Mouse (Mus musculus): ENCODE measurements around the gene Gatad2a.
"Not testable (repeated sequence)": the region's sequence is repeated elsewhere in the genome, so short reads cannot be mapped to it uniquely, and the experiment has no call there.

Gatad2a gene

DNA sequence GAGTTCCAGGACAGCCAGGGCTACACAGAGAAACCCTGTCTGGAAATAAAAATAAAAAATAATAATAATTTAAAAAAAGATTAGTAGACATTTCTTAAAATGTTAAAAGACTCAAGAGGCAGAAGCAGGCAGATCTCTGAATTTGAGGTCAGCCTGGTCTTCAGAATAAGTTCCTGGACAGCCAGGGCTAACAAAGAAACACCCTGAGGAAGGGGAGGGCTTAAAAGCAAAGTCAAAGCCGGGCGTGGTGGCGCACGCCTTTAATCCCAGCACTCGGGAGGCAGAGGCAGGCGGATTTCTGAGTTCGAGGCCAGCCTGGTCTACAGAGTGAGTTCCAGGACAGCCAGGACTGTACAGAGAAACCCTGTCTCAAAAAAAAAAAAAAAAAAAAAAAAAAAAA, 7.2 kb downstream of the Gatad2a start:
- DNase-seq = not testable (repeated sequence)

DNA sequence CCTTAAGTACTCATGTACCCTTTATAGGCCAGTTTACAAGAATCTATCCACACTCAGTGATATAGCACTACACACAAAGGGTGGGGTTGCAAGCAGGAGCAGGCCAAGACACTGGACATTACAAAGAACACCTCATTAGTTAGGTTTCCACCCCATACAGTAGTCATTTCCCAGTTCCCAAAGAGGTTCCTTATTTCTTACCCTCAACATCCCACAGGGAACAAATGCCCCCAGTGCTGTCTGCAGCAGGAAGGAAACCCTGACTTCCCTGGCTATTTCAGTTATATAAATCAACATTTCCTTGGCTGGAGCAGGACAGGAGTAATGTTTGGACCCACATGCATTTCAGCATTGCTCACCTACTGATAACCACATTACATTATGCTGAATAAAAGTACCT, 8.4 kb downstream of the Gatad2a start:
- no peak for DNase-seq

DNA sequence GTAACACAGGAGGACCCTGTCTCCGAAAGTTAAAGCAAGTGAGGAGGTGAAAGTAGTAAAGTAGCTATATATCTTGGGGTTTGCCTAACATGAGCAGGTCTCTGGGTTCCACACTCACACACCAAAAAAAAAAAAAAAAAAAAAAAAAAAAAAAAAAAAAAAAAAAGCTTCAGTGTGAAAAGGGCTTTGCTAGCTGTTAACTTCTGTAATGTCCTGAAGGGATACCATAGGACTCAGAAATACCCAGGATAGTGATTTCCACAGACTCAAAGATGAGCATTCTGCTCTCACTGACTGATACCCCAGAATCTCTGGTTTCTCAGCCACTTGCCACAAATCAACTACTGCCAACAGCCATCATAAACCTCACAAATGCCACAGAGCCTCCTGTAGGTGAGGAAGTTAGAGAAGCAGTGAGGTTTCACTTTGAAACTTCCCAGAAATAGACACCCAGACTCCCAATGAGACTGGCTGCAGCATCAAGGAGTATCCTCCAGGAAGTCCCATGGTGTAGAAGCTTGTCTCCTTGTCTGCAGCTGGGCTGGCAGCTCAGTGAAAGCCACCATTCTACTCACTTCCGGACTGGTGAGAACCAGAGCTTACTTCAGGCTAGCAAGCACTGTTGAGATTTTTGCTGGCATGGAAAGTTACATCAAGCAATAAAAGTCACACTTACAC, 11.2 kb downstream of the Gatad2a start:
- DNase-seq = no peak

DNA sequence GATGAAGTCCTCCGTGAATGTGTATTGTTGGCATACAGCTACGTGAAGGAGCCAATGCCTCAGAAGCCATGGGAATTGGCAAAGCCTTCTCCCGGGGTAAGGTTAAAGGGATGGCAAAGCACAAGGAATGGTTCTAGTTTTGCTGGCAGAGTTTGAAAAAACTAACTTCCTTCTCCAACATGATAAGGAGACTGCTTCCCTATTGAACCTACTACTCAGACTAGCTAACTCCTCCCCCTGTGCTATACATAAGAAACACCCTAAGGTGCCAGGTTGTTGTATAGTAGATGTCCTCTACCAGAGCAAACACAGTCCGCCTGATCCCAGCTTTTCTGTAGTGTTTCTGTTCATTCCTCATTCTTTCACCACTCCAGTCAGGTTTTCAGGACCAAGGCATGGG, 17.7 kb downstream of the Gatad2a start:
- DNase-seq = no peak

DNA sequence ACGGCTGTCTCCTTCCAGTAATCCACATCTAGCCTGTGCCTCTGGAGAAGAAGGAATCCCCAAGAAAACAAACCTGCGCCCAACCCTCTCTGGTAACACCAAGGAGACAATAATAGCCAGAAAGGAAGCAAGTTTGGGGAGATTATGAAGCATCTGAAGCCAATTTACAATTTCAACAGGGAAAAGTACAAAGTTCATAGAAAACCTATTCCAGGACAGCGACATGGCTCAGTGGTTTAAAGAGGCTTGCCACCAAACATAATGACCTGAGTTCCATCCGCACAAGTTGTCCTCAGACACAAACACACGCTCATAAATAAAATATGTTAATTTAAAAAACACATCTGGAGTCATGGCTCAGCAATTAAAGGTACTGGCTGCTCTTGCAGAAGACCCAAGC, 21.4 kb downstream of the Gatad2a start:
- no peak for DNase-seq

DNA sequence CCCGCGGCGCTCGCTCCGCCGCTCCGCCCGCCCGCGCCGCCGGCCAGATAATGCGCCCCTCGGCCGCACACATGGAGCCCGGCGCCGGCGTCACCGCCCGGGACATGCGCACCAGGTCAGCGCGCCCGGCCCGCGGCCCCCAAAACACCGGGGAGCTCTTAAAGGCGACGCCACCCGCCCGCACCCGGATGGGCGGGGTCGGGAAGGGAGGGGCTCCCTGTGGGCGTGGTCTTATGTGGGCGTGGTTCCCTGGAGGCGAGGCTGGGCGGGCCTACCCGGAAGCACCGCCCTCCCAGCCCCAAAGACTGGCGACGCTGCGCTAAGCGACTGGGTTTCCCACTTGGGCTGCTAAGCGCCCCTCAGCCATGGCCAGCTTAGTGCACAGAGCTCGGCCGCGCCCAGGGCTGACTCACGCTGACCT, 22.0 kb downstream of the Gatad2a start:
- DNase-seq = peak; percentile 97

DNA sequence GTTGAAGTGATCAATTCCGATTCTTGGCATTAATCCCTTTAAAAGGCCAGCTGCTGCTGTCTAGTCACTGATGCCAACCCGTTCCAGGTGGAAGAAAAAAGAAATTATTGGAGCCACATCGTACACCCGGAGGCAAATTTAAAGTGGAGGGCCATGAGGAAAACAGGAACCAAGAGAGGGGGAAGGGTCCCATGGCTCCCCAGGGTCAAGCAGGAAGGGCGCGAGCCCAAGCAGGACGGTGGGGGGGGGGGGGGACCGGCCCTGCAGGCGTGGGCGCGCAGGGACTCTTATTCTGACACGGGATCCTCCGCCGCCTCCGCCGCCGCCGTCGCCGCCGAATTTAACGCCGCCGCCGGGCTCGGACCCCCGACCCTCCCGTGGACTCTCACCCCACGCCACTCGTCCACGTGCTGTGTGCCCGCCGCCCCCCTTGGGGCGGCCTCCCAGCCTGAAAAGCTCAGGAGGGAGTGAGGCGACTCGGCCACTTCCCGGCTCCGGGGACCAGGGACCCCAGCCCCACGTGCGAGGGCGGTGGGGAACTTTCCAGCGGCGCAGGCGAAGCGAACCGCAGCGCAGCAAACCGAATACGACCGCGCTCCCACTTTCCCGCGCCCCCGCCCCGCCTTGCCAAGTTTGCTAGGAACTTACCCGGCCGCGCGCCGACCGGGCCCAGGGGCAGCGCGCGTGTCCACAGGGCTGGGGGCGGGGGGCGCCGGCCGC, 22.6 kb downstream of the Gatad2a start:
- DNase-seq = peak; percentile 63

DNA sequence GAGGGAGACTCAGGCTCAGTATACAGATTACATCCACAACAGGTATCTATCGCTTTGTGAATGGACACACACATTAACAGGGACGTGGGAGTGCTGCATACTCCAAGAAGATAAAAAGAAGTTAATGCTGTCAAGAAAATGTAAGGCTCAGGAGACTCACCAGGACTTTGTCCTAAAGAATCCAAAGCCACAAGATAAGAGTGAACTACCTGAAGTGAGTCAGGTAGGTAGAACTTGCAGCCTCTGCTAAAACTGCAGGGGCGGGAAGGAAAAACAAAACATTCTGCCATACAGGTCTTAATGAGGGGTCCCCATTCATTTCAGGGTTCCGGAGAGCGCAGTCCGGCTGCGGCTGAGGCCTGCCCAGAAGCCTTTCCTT, 23.1 kb downstream of the Gatad2a start:
- no peak for DNase-seq

DNA sequence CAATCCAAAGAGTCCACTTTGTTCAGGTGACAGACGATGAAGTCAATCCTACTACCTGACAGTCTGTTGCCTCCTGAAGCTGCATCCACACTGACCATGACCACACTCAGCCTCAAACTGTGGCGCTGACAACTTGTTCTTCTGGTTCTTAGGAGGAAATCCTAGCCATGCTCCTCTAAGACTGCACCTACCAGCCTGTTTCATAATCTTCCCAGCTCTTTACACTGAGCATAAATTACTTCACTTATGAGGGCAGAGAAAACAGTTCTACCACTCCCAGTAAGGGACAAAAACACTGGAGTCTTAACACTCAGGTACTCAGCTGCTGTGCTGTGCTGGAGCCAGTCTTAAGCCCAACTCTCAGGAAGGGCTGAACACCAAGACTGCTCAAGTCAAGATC, 25.3 kb downstream of the Gatad2a start:
- no peak for DNase-seq

DNA sequence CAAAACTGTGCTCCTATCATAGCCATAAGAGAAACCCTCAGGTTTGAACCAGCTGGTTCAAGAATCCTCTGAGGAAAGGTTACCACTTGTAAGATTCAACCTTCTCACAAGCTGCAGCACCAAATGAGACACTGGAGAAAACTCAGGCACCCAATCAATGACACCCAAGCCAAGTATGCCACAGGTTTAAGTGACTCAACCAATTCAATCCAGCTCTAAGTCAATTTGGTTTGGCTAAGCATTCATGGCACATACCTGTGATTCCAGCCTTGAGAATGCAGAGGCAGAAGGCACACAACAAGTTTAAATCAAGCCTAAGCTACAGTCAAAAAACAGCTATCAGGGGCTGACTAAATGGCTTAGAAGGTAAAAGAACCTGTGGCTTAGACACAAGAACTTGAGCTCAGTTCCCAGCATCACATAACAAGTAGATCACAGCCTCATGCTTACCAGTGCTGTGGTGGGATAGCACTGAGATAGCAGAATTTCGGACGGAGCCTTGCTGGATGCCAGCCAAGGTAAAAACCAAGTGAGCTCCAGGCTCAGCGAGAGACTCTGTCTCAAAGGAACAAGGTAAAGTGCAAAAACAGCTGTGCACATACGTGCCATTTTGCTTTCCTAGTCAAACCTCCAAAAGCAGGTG, 28.8 kb downstream of the Gatad2a start:
- DNase-seq = no peak

DNA sequence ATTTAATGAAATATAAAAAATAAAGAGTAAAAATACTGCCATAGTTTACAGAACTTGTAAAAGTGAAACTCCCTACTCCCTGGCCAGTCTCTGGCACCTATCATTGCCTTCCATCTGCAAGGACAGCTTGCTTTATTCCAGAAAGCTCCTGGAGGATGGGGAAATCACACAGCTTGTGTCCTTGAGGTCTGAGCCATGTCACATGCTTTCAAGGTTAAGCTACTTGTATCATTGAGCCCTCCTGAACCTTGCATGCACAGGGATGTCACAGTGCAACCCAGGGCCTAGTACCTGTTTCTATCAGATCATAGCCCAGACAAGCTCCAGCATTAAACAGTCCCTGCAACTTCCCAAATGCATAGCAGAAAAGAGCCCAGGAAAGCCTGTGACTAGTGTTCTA, 36.9 kb downstream of the Gatad2a start:
- DNase-seq = no peak

DNA sequence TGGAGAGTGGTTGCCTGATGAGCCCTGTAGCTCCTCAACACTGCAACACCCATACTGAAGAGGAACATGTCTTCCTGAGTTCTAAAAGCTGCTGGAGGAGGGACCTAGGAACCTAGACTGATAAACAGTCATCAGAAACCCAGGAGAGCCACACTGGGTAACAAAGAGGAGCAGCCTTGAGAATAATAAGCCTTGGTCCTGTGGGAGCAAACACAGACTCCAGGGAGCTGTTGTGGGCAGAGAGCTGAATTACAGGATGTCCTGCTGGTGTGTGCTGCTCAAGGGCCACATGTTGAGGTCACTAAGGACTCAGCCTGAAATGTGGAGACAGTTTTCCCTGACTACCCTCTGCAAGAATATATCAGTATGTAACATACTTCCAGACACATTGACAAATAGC, 38.3 kb downstream of the Gatad2a start:
- no peak for DNase-seq

DNA sequence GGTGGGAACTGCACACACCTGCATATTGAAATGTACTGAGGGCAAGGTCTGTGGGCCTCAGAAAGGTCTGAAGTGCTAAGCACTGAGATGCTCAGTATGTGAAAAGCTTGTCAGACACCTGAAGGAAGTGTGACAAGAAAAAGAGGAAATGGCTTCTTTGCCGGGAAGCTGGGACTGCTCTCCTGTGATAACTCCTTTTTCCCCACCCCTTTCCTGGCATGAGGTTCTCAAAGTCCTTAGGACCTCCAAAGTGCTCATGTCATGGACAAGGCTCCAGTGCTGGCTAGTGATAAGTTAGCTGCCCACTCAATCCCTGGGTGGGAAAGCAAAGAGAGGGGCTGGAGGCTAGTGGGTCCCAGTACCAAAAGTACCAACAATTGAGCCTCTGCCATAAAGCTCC, 38.8 kb downstream of the Gatad2a start:
- no peak for DNase-seq

DNA sequence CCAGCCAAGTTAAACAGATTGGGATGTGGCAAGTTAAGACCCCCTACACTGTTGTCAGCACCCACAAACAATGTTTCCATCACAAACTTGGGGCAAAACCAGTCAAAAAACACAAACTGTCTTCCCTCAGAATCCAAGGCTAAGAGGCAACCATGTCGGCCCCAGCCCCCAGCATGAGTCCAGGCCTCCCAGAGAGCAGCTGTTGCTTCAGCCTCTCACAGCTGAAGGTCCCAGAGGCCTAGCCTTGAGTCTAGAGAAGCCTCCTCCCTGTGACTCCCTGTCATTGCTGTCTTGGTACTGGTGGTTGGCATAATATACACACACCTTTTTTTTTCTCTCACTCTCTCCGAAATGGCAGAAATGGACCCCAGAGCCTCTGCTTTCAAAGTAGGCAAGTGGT, 39.5 kb downstream of the Gatad2a start:
- DNase-seq = no peak

DNA sequence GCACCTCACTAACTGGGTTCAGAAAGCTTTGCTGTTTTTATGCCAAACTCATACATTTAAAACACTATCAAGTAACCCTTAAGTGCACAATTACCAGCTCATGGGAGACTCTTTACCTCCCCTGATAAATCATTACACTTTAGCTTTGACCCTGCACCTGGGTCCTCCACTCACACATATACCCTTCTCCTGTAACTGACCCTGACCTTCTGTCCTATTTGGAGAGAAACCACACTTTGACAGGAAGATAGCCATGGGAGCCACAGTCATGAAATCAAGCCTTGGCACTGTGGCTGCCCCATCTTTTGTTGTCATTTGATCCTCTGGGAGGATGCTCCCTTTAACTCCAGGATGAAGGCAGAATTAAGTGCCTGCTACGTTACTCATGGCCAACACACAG, 41.5 kb downstream of the Gatad2a start:
- no peak for DNase-seq

DNA sequence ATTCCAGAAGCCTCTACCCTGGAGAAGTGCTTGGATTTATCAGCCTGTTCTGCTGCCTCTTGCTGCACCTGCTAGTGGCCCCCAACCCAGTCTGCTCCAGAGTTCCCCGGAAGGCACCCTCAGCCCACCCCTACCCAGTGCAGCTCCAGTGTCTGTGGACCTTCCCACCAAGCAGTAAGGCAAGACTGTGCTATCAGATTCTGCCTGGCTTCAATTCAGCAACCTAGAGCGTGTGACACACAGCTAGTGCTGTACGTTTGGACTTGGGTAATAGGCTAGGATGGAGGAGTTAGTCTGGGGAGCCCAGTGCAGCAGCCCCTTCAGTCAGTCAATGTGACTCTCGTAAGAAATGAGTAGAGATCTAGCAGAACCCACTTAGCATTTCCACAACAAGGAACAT, 42.0 kb downstream of the Gatad2a start:
- DNase-seq = no peak

DNA sequence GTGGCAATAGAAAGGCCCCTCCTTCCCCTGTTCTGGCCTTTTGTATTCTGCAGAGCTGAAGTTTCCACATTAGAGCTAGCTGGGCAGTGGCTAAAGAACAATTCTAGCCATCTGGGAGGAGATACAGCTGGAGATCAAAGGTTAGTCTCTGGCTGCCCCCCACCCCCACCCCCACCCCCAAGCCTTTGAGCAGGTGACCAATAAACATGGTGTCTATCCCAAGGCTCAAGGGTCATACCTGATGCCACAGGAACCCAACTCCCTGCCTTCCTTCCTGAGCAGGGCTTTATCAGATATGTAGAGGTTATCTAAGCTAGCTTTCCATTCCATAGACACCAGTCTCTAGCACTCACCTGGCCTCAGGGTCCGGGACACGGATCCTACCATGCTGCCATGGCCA, 45.9 kb downstream of the Gatad2a start:
- DNase-seq = no peak

DNA sequence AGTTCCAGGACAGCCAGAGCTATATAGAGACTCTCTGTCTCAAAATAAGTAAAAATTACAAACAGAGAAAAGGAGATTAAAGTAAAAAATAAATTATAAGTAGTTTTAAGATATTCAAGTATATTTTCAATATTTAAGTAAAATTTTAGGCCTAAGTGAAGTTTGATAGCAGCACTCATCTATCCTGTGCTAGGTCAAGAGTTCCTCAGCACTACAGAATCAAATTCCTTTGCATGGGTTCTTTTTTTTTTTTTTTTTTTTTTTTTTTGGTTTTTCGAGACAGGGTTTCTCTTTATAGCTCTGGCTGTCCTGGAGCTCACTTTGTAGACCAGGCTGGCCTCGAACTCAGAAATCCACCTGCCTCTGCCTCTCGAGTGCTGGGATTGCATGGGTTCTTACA, 53.7 kb downstream of the Gatad2a start:
- DNase-seq = not testable (repeated sequence)

DNA sequence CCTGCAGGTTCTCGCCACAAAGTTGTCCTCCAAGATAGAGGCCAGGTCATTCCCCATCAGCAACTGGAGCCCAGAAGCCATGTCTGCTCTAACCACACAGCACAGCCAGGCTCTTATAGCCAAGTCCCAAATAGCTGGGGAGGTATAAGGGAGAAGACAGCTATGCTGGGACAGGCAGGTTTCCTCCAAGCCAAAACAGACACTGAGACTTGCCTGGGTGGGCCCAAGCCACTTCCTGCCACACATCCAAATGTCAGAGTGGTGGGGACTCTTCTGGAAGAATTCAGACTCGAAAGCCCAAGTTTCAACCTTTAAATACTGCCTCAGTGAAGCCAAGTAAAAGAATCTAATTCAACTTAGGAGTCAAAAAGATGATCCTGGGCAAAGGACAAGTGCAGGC, 55.8 kb downstream of the Gatad2a start:
- no peak for DNase-seq

DNA sequence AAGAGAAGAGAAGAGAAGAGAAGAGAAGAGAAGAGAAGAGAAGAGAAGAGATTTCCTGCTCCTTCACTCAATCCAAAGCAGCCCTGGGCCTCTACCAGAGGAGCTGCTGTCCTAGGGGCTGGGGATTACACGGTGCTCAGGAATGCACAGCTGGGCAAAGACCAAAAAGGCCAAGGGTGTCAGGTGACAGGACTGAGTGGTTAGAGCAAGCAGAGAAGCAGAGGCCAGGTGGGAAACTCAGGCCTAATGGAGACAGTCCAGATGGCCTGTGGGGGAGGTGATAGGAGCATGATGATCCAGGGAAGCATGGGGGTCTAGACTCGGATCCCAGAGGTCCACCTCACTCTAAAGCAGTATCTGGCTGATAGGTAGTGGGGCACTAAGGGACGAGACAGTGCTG, 56.6 kb downstream of the Gatad2a start:
- DNase-seq = peak; percentile 56

DNA sequence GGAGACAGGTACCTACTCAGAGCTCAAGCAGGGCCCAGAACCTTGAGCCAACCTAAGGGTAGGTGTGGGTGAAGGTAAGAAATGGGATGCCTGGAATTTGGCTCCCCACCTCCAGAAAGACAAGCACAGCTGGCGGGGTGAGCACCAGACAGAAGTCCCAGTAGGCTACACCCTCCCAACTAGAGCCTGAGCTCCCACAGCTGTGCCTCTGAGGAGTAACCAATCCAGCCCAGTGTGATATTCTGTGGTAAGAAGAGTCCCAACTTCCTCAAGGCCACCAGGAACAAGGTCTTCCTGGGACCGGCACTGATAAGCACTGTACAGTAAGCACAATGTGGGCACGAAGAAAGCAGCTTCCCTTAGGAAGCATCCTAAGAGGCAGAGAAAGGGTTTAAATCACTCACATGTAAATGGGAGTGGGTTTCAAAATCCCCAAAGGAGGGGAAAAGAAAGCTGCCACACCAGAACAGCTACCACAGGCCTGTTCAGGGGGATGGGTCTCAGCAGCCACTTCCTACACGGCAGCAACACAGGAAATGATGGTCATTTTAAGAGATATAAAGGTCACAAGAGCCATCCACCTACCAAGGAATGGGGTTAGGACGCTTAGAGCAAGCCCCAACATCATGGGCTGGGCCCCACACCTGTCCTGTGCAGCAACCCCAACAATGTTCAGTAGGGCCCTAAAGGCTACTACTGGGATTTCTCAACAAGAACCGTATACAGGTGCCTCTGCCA, 57.8 kb downstream of the Gatad2a start:
- DNase-seq = no peak

DNA sequence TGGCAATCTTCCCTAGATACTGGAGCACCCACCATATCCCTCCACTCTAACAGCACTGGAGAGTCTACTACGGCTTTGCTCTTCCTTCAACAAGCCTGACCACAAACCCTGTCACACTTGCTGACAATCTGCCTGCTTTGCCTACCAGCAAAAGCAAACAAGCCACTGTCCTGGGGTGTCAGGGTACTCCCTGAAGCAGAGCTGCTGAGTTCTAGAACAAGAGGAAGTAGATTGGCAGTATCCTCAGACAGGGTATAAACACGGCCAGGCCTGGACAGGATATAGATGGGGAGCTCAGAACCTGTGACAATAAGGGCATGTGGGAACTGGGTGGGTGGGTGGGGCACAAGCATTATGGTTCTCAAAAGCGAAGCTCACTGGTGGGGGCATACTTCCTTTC, 58.7 kb downstream of the Gatad2a start:
- no peak for DNase-seq

DNA sequence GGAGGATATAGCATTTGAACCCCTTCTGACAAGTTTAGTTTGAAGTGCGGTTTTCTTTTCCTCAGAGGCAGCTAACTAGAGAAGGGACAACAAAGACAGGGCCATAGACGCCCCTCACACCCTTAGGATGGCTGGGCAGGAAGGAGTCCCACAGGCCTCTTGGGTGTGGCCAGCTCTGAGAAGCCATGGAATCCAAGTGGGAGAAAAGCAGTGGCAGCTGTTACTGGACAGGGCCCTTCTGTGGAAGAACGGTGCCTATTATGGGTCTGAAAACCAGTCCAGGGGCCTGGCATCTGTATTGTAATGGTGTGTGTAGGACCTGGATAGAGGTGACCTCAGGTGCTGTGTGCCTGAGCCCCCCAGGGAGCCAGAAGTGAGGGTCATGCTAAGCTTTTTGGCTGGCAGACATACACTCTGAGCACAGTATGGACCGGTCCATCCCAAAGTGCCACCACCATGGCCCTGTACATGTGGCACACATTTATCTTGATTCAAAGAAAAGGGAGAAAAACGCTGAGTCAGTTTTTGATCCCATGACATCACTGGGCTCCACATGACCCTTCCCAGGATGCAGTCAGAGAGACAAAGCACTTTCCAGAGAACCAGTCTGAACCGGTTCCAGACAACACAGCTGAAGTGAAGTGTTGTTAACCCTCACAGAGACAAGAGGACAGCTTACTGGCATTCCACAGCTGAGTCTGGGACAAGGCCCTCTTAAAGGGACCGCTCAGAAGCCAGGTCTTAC, 60.0 kb downstream of the Gatad2a start:
- peak; percentile 42 for DNase-seq

Data from kidney, adult 18-20 months (tissue).